Mouse (Mus musculus) cerebellum, adult 2 months (tissue): ENCODE data around the gene Pithd1. TPM values are rescaled to one million over a fixed set of nuclear protein-coding genes. Genes with fewer than 3 reads are reported as not detected.

Experiments used
- DNase-seq, 2 experiments: peaks; one replicate each; pipeline ENCODE4 v3.0.0; 2021
- H3K27ac ChIP-seq: fragments of 200-500 bp; 2 replicates; pipeline ENCODE4 v1.5.1; 2012; ENCODE audit warnings: low read length, control low read depth, inconsistent platforms; ENCODE audit not compliant: insufficient read depth
- H3K27me3 ChIP-seq: fragments of 200-500 bp; 2 replicates; pipeline ENCODE4 v1.6.1; 2012; ENCODE audit warnings: inconsistent platforms, mild to moderate bottlenecking, low read length, moderate library complexity; ENCODE audit not compliant: control insufficient read depth, insufficient read depth
- H3K4me1 ChIP-seq: fragments of 200-500 bp; 2 replicates; pipeline ENCODE4 v1.6.1; 2011; ENCODE audit warnings: low read length; ENCODE audit not compliant: control insufficient read depth, insufficient read depth
- H3K4me3 ChIP-seq: fragments of 200-500 bp; replicated peaks from 2 replicates; pipeline ENCODE3; 2011; ENCODE audit warnings: mild to moderate bottlenecking, low read depth, low read length, control low read depth; ENCODE audit not compliant: insufficient read depth
- CTCF ChIP-seq: fragments of 200-500 bp; IDR thresholded peaks from 2 replicates; pipeline ENCODE4 v1.5.1; 2011; ENCODE audit warnings: low read depth, mild to moderate bottlenecking, control low read depth, low read length, moderate library complexity, borderline replicate concordance; ENCODE audit not compliant: insufficient read depth
- POLR2A ChIP-seq: fragments of 200-500 bp; IDR thresholded peaks from 2 replicates; pipeline ENCODE4 v1.6.1; 2011; ENCODE audit warnings: low read length, control low read depth, borderline replicate concordance; ENCODE audit not compliant: insufficient read depth
- WGBS: fragments of 180-500 bp; shearing (Covaris S2); methylation state at CpG from one replicate; pipeline ENCODE4 v1.1.7; 2018; 5-methylcytosine and 5-hydroxymethylcytosine counted together
- polyA plus RNA-seq: library from polyadenylated mRNA; depleted of rRNA; stranded (reverse); fragments of >200 nt; gene quantifications from 2 replicates; pipeline ENCODE4 v1.2.3, GENCODE M21; 2012

Gene Pithd1
- polyA plus RNA-seq, 1 experiment, result 130 TPM

- Histone ChIP-seq H3K4me1 (peaks cover 15% of the 10 kb centered on the region; the same call in 1 of the 2 replicates), H3K27ac (peak overlapping the region; percentile 47; the same call in 1 of the 2 replicates), H3K27me3 (no peaks in the 10 kb centered on the region), H3K4me3 (no peak overlapping the region)
- peak in 1 of 2 experiments; percentile 33 for DNase-seq
- TF ChIP-seq POLR2A, result no peak
- no peak for TF ChIP-seq CTCF
- 89% methylated on average over 3 of the region's 3 CpGs for WGBS
Measured at GRCm38 (mm10) chr4:135951505-135951904, 35.6 kb downstream of the Pithd1 start.

- Histone ChIP-seq H3K4me3 (peak overlapping the region; percentile 62), H3K27ac (peak overlapping the region; percentile 83), H3K27me3 (no peaks in the 10 kb centered on the region), H3K4me1 (peaks cover 15% of the 10 kb centered on the region; the same call in 1 of the 2 replicates)
- 22% methylated on average over 6 of the region's 6 CpGs for WGBS
- no peak for TF ChIP-seq CTCF
- no peak for TF ChIP-seq POLR2A
- peak; percentile 50 for DNase-seq
Measured at GRCm38 (mm10) chr4:135950365-135950764, 36.7 kb downstream of the Pithd1 start.

GRCm38 (mm10) chr4:135949911-135950310 lies 37.2 kb downstream of the Pithd1 start:
- DNase-seq, result peak; percentile 76 to 89
- TF ChIP-seq CTCF, result no peak
- peak; percentile 39; the same call in 1 of the 2 replicates for TF ChIP-seq POLR2A
- H3K4me1 ChIP-seq, result peaks cover 15% of the 10 kb centered on the region; the same call in 1 of the 2 replicates
- H3K4me3 ChIP-seq, result peak overlapping the region; percentile 62
- H3K27ac ChIP-seq, result peak overlapping the region; percentile 89; the same call in 1 of the 2 replicates
- no peaks in the 10 kb centered on the region for H3K27me3 ChIP-seq
- WGBS, result 5% methylated on average over 6 of the region's 6 CpGs

- Histone ChIP-seq H3K27ac (peak overlapping the region; percentile 89), H3K4me1 (peaks cover 15% of the 10 kb centered on the region; the same call in 1 of the 2 replicates), H3K27me3 (no peaks in the 10 kb centered on the region), H3K4me3 (peak overlapping the region; percentile 35)
- 38% methylated on average over 10 of the region's 10 CpGs for WGBS
- TF ChIP-seq CTCF (no peak), POLR2A (no peak)
- no peak for DNase-seq
Measured at GRCm38 (mm10) chr4:135949475-135949874, 37.6 kb downstream of the Pithd1 start.

GRCm38 (mm10) chr4:135948142-135948541 lies 38.9 kb downstream of the Pithd1 start:
- DNase-seq, result no peak
- Histone ChIP-seq H3K27ac (peak overlapping the region; percentile 61), H3K4me3 (peak overlapping the region; percentile 55), H3K27me3 (no peaks in the 10 kb centered on the region), H3K4me1 (peaks cover 22% of the 10 kb centered on the region)
- WGBS, result 80% methylated on average over 8 of the region's 8 CpGs
- TF ChIP-seq POLR2A, result no peak
- TF ChIP-seq CTCF, result no peak

GRCm38 (mm10) chr4:135946659-135947301 lies 40.3 kb downstream of the Pithd1 start:
- WGBS, result 0% methylated on average over 28 of the region's 28 CpGs
- H3K4me3 ChIP-seq, result peak overlapping the region; percentile 89
- peaks cover 17% of the 10 kb centered on the region for H3K4me1 ChIP-seq
- peak overlapping the region; percentile 86 for H3K27ac ChIP-seq
- peak; percentile 57 to 62 for DNase-seq
- H3K27me3 ChIP-seq, result no peaks in the 10 kb centered on the region
- no peak for TF ChIP-seq CTCF
- TF ChIP-seq POLR2A, result peak; percentile 25; the same call in 1 of the 2 replicates

GRCm38 (mm10) chr4:135946278-135946658 lies 40.8 kb downstream of the Pithd1 start, which contains the start of gene Hmgcl:
Gene Hmgcl (plus strand): TSS chr4:135946448.
- peak within 1 kb of the TSS; percentile 89 for H3K4me3 ChIP-seq
- no peaks in the 10 kb centered on the region for H3K27me3 ChIP-seq
- H3K27ac ChIP-seq, result peak within 1 kb of the TSS; percentile 86
- TF ChIP-seq POLR2A (peak; percentile 95), CTCF (no peak)
- peak; percentile 93 to 94 for DNase-seq
- peaks cover 17% of the 10 kb centered on the region for H3K4me1 ChIP-seq
- WGBS, result under 1% methylated on average over 23 of the region's 23 CpGs

- peaks cover 17% of the 10 kb centered on the region for H3K4me1 ChIP-seq
- DNase-seq, result peak in 1 of 2 experiments; percentile 23
- TF ChIP-seq POLR2A (no peak), CTCF (no peak)
- H3K27me3 ChIP-seq, result no peaks in the 10 kb centered on the region
- peak overlapping the region; percentile 89 for H3K4me3 ChIP-seq
- H3K27ac ChIP-seq, result no peak overlapping the region
- WGBS, result 76% methylated on average over 10 of the region's 10 CpGs
Measured at GRCm38 (mm10) chr4:135945706-135946105, 41.4 kb downstream of the Pithd1 start.
